Mouse (Mus musculus): ENCODE data around the gene Spns3.

GRCm38 (mm10) chr11:72587537-72588233 lies 37.4 kb upstream of the Spns3 start:
- TF ChIP-seq CTCF (IDR thresholded peaks at IDR 0.05; ENCODE audit: control insufficient read depth, insufficient read depth, low read length) (no peak), POLR2A (IDR thresholded peaks at IDR 0.05; ENCODE audit: borderline replicate concordance, control insufficient read depth, low read depth, low read length) (no peak)

All from bone marrow, adult 2 months (tissue).